Mouse (Mus musculus): ENCODE results near the gene Tmem258. TPM values are rescaled to one million over a fixed set of nuclear protein-coding genes. Genes with fewer than 3 reads are reported as not detected.
A peak's percentile ranks its signal among the peaks of the same experiment; 100 is the strongest.

Tmem258 gene
- polyA plus RNA-seq, 1 experiment, result 291 TPM

DNA sequence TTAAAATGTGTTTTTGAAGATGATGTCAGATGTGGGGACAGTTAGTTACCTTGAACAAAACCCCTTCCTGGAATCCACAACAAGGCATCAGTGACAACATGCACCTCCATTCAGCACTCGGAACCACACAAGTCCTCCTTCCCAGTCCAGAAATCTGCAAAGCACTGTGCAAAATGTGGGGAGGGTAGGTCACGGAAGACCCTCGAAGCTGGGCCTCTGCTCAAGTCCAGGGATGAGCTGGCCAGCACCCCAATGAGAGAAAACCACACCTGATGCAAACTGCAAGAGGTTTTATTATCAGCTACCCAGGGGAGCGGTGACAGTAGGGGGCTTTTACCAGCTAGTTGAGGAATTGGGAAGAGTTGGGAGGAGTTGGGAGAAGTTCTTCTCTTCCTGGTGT, 28.9 kb upstream of the Tmem258 start:
- no peak overlapping the region for H3ac ChIP-seq (ENCODE audit: control insufficient read depth, insufficient read length)
- no peaks in the 10 kb centered on the region for H3K27me3 ChIP-seq (ENCODE audit: control insufficient read depth, insufficient read depth, insufficient read length)
- H3K79me2 ChIP-seq (ENCODE audit: control insufficient read depth, insufficient read depth), result no peaks in the 10 kb centered on the region
- no peaks in the 10 kb centered on the region for H3K36me3 ChIP-seq (ENCODE audit: control insufficient read depth, insufficient read depth)
- TF ChIP-seq MYOD1 (IDR thresholded peaks at IDR 0.05; ENCODE audit: control insufficient read depth in 1 of 3, insufficient read length in 2 of 3, low read depth in 2 of 3) (no peak), REST (IDR thresholded peaks at IDR 0.05; ENCODE audit: insufficient read depth, insufficient read length) (no peak), E2F4 (IDR thresholded peaks at IDR 0.05; ENCODE audit: insufficient read depth) (no peak), CEBPB (IDR thresholded peaks at IDR 0.05; ENCODE audit: insufficient read depth, poor library complexity, severe bottlenecking) (no peak), POLR2AphosphoS2 (IDR thresholded peaks at IDR 0.05; ENCODE audit: insufficient read length, low read depth) (no peak), MYOG (IDR thresholded peaks at IDR 0.05; ENCODE audit: control insufficient read depth in 1 of 3, insufficient read depth in 1 of 3, insufficient read length in 2 of 3, low read depth in 2 of 3) (no peak), SRF (IDR thresholded peaks at IDR 0.05; ENCODE audit: control insufficient read depth, insufficient read length, low read depth) (no peak), MAX (IDR thresholded peaks at IDR 0.05; ENCODE audit: low read depth) (no peak), USF1 (IDR thresholded peaks at IDR 0.05; ENCODE audit: low read depth) (no peak)
- H3K4me3 ChIP-seq, result no peak overlapping the region
- H3K4me2 ChIP-seq (ENCODE audit: low read depth), result no peak overlapping the region

DNA sequence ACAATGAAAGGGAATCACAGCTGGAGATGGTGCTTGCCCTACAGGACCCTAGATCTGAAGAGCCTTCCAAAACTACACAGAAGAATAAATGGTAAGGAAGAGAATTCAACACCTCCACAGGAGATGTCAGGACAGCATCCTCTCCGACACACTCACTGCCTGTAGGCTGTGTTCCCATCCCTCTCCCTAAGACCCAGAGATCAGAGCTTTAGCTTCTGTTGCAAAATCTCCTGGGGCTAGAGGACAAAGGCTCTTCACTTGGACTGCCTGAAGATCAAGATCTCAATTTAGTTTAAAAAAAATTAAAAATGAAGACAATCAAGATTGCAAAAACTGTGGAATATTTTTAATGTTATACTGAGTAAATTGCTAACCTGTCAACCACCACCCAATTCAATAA, 27.3 kb upstream of the Tmem258 start:
- H3K4me3 ChIP-seq, result no peak overlapping the region
- no peak overlapping the region for H3K4me2 ChIP-seq (ENCODE audit: low read depth)
- H3ac ChIP-seq (ENCODE audit: control insufficient read depth, insufficient read length), result no peak overlapping the region
- H3K36me3 ChIP-seq (ENCODE audit: control insufficient read depth, insufficient read depth), result no peaks in the 10 kb centered on the region
- no peaks in the 10 kb centered on the region for H3K79me2 ChIP-seq (ENCODE audit: control insufficient read depth, insufficient read depth)
- H3K27me3 ChIP-seq (ENCODE audit: control insufficient read depth, insufficient read depth, insufficient read length), result no peaks in the 10 kb centered on the region
- TF ChIP-seq MYOD1 (IDR thresholded peaks at IDR 0.05; ENCODE audit: control insufficient read depth in 1 of 3, insufficient read length in 2 of 3, low read depth in 2 of 3), result no peak
- no peak for TF ChIP-seq POLR2AphosphoS2 (IDR thresholded peaks at IDR 0.05; ENCODE audit: insufficient read length, low read depth)
- TF ChIP-seq MYOG (IDR thresholded peaks at IDR 0.05; ENCODE audit: control insufficient read depth in 1 of 3, insufficient read depth in 1 of 3, insufficient read length in 2 of 3, low read depth in 2 of 3), result no peak

DNA sequence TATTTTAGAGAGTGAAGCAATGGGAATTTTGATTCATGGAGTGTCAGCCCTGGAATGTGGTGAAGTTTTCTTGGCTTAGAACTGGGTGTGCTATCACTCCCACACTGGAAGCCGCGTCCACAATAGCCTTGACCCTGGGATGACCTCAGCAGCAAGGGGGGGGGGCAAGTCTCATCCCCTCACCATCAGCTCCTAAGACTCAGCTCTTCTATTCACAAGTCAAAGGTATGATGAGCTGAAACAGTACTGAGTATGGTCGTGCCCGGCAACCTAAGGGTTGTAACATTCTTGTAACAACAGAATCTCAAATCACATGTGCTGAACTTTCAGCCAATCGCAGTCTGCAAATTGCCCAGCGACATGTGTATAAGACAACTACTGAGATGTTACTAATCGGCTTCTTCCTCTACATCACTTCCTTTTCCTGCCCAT, 26.9 kb upstream of the Tmem258 start:
- Histone ChIP-seq H3ac (ENCODE audit: control insufficient read depth, insufficient read length) (no peak overlapping the region), H3K79me2 (ENCODE audit: control insufficient read depth, insufficient read depth) (no peaks in the 10 kb centered on the region), H3K4me3 (no peak overlapping the region), H3K27me3 (ENCODE audit: control insufficient read depth, insufficient read depth, insufficient read length) (no peaks in the 10 kb centered on the region), H3K4me2 (ENCODE audit: low read depth) (no peak overlapping the region), H3K36me3 (ENCODE audit: control insufficient read depth, insufficient read depth) (no peaks in the 10 kb centered on the region)
- TF ChIP-seq TCF12 (IDR thresholded peaks at IDR 0.05; ENCODE audit: insufficient read depth, poor library complexity, severe bottlenecking), result no peak
- TF ChIP-seq POLR2AphosphoS2 (IDR thresholded peaks at IDR 0.05; ENCODE audit: insufficient read length, low read depth), result no peak
- TF ChIP-seq USF1 (IDR thresholded peaks at IDR 0.05; ENCODE audit: low read depth), result no peak
- no peak for TF ChIP-seq E2F4 (IDR thresholded peaks at IDR 0.05; ENCODE audit: insufficient read depth)
- no peak for TF ChIP-seq MYOG (IDR thresholded peaks at IDR 0.05; ENCODE audit: control insufficient read depth in 1 of 3, insufficient read depth in 1 of 3, insufficient read length in 2 of 3, low read depth in 2 of 3)
- no peak for TF ChIP-seq CEBPB (IDR thresholded peaks at IDR 0.05; ENCODE audit: insufficient read depth, poor library complexity, severe bottlenecking)
- no peak for TF ChIP-seq MYOD1 (IDR thresholded peaks at IDR 0.05; ENCODE audit: control insufficient read depth in 1 of 3, insufficient read length in 2 of 3, low read depth in 2 of 3)
- TF ChIP-seq REST (IDR thresholded peaks at IDR 0.05; ENCODE audit: insufficient read depth, insufficient read length), result no peak
- TF ChIP-seq SRF (IDR thresholded peaks at IDR 0.05; ENCODE audit: control insufficient read depth, insufficient read length, low read depth), result no peak
- no peak for TF ChIP-seq TCF3 (IDR thresholded peaks at IDR 0.05; ENCODE audit: insufficient read length, low read depth)
- no peak for TF ChIP-seq POLR2A (IDR thresholded peaks at IDR 0.05; ENCODE audit: insufficient read length, low read depth)
- no peak for TF ChIP-seq MAX (IDR thresholded peaks at IDR 0.05; ENCODE audit: low read depth)

DNA sequence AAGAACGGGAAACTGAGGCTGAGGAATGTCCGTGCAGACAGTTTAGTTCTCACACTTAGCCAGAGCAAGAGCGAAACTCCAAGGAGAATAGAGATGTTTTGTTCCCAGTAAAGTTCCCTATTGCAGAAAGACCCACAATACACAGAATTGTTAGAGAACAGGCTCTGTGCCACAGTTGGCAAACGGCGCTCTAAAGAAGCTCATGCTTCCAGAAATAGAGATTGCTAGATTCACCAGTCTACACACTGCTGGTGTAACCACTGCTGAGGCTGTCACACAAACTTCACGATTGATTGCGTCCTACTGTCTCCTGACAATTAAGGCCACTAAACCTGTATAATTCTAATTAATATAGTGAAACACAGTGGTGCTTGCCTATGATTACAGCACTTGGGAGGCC, 22.6 kb upstream of the Tmem258 start:
- no peak for TF ChIP-seq TCF3 (IDR thresholded peaks at IDR 0.05; ENCODE audit: insufficient read length, low read depth)
- no peak for TF ChIP-seq SRF (IDR thresholded peaks at IDR 0.05; ENCODE audit: control insufficient read depth, insufficient read length, low read depth)
- no peak for TF ChIP-seq USF1 (IDR thresholded peaks at IDR 0.05; ENCODE audit: low read depth)
- TF ChIP-seq MYOG (IDR thresholded peaks at IDR 0.05; ENCODE audit: control insufficient read depth in 1 of 3, insufficient read depth in 1 of 3, insufficient read length in 2 of 3, low read depth in 2 of 3), result no peak
- TF ChIP-seq MYOD1 (IDR thresholded peaks at IDR 0.05; ENCODE audit: control insufficient read depth in 1 of 3, insufficient read length in 2 of 3, low read depth in 2 of 3), result no peak
- H3K79me2 ChIP-seq (ENCODE audit: control insufficient read depth, insufficient read depth), result peaks cover 31% of the 10 kb centered on the region
- no peak overlapping the region for H3K4me3 ChIP-seq
- H3ac ChIP-seq (ENCODE audit: control insufficient read depth, insufficient read length), result no peak overlapping the region
- peaks cover 18% of the 10 kb centered on the region for H3K36me3 ChIP-seq (ENCODE audit: control insufficient read depth, insufficient read depth)
- H3K27me3 ChIP-seq (ENCODE audit: control insufficient read depth, insufficient read depth, insufficient read length), result no peaks in the 10 kb centered on the region
- no peak overlapping the region for H3K4me2 ChIP-seq (ENCODE audit: low read depth)

DNA sequence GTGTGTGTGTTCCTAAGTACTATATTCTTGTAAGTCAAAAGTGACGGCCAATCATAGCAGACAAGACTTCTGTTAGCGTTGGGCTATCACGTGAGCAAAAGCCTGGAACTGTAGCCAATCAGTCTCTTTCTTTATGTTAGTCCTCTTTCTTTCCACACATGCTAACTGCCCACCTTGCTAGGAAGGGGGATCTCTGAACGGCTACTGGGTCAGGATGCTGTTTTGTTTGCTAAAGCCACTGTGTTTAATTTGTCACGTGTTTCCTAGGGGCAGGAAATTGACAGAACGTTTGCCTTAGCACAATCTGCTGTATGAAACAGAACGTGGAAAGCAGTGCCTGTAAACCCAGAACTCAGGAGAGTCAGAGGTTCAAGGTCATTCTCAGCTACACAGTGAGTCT, 21.7 kb upstream of the Tmem258 start:
- TF ChIP-seq POLR2AphosphoS2 (IDR thresholded peaks at IDR 0.05; ENCODE audit: insufficient read length, low read depth), result no peak
- TF ChIP-seq CEBPB (IDR thresholded peaks at IDR 0.05; ENCODE audit: insufficient read depth, poor library complexity, severe bottlenecking), result no peak
- TF ChIP-seq REST (IDR thresholded peaks at IDR 0.05; ENCODE audit: insufficient read depth, insufficient read length), result no peak
- no peak for TF ChIP-seq MYOG (IDR thresholded peaks at IDR 0.05; ENCODE audit: control insufficient read depth in 1 of 3, insufficient read depth in 1 of 3, insufficient read length in 2 of 3, low read depth in 2 of 3)
- TF ChIP-seq USF1 (IDR thresholded peaks at IDR 0.05; ENCODE audit: low read depth), result peak; percentile 57
- no peak for TF ChIP-seq TCF3 (IDR thresholded peaks at IDR 0.05; ENCODE audit: insufficient read length, low read depth)
- TF ChIP-seq POLR2A (IDR thresholded peaks at IDR 0.05; ENCODE audit: insufficient read length, low read depth), result no peak
- Histone ChIP-seq H3K4me2 (ENCODE audit: low read depth) (peak overlapping the region; percentile 69), H3ac (ENCODE audit: control insufficient read depth, insufficient read length) (peak overlapping the region; percentile 41), H3K36me3 (ENCODE audit: control insufficient read depth, insufficient read depth) (peaks cover 27% of the 10 kb centered on the region), H3K27me3 (ENCODE audit: control insufficient read depth, insufficient read depth, insufficient read length) (no peaks in the 10 kb centered on the region), H3K4me3 (peak overlapping the region; percentile 83), H3K79me2 (ENCODE audit: control insufficient read depth, insufficient read depth) (peaks cover 37% of the 10 kb centered on the region)
